ENCODE assay signal across 9 mouse cellular contexts in genomic region chr6:52159979-52160378, GRCm38 (mm10). TPM values are rescaled to one million over a fixed set of nuclear protein-coding genes. Genes with fewer than 3 reads are reported as not detected.
DNase-seq lines count a peak whose midpoint lies in the region; ATAC-seq lines count a peak whose summit lies in the region.
"Had no signal": no experiment of that assay in that cellular context is flagged by ENCODE, and none has a peak within 500 bp of the region (broad histone marks: within the 10 kb centered on the region; RNA-seq: fewer than 3 reads in every experiment).

No protein-coding gene starts in this region.

- H3K36me3 ChIP-seq in heart, embryonic 10.5 days, result no peaks in the 10 kb centered on the region
- H3K36me3 ChIP-seq in embryonic facial prominence, embryonic 10.5 days (replicated peaks), result no peaks in the 10 kb centered on the region
- H3K36me3 ChIP-seq: G1E had no signal

- peaks cover 97% of the 10 kb centered on the region for H3K27me3 ChIP-seq in heart, embryonic 10.5 days (ENCODE audit: insufficient read depth, poor library complexity, severe bottlenecking)
- peaks cover 100% of the 10 kb centered on the region for H3K27me3 ChIP-seq in embryonic facial prominence, embryonic 10.5 days (replicated peaks; ENCODE audit: low read depth, poor library complexity, severe bottlenecking)

- peak overlapping the region; percentile 89 for H3K27ac ChIP-seq in heart, embryonic 10.5 days
- peak overlapping the region; percentile 75 for H3K27ac ChIP-seq in embryonic facial prominence, embryonic 10.5 days (replicated peaks)

- H3K9me3 ChIP-seq in heart, embryonic 10.5 days, result no peaks in the 10 kb centered on the region
- no peaks in the 10 kb centered on the region for H3K9me3 ChIP-seq in embryonic facial prominence, embryonic 10.5 days
- H3K9me3 ChIP-seq: G1E had no signal

- peak overlapping the region; percentile 89 for H3K4me3 ChIP-seq in heart, embryonic 10.5 days
- H3K4me3 ChIP-seq in embryonic facial prominence, embryonic 10.5 days, result peak overlapping the region; percentile 78

- 7% methylated on average over 9 of the region's 9 CpGs for WGBS in heart, embryonic 10.5 days
- whole genome bisulfite sequencing in embryonic facial prominence, embryonic 10.5 days, result 1% methylated on average over 9 of the region's 9 CpGs

- H3K4me1 ChIP-seq in heart, embryonic 10.5 days, result peaks cover 52% of the 10 kb centered on the region
- H3K4me1 ChIP-seq in embryonic facial prominence, embryonic 10.5 days, result peaks cover 30% of the 10 kb centered on the region

- DNase-seq in heart, embryonic 10.5 days (ENCODE audit: low spot score), result peak; percentile 71
- DNase-seq in heart, adult 18-20 months, result no peak
- DNase-seq in embryonic facial prominence, embryonic 10.5 days (ENCODE audit: low spot score), result peak; percentile 28
- DNase-seq in kidney, postnatal 10 days, result peak; percentile 58
- DNase-seq in neural tube, embryonic 10.5 days (ENCODE audit: extremely low spot score, low spot score), result peak; percentile 62
- no peak for DNase-seq in ovary, postnatal 14 days (ENCODE audit: low spot score)
- no peak for DNase-seq in urinary bladder, postnatal 14 days (ENCODE audit: low spot score)

- no peak for ATAC-seq in activated CD4-positive, CD25-positive, alpha-beta regulatory T cell, adult 4 months

RNA-seq across cellular contexts. Expression of gene Hoxa1, which starts 1.9 kb away (rescaled TPM):
- 1.00 and 4.1 TPM in 2 replicates for polyA plus RNA-seq in heart, embryonic 10.5 days (2016; fragmentation: Nextera tagmentation; extraction: Ambion mirVana)
- total RNA-seq in heart, adult 18-20 months (2021), result under 1 TPM; 0.12 to 0.23 TPM
- 0.57 and 0.62 TPM in 2 replicates for polyA plus RNA-seq in embryonic facial prominence, embryonic 10.5 days (2016; fragmentation: Nextera tagmentation; extraction: Ambion mirVana)
- not detected for polyA plus RNA-seq in activated CD4-positive, CD25-positive, alpha-beta regulatory T cell, adult 4 months (2017; shearing (Covaris generic))
- polyA plus RNA-seq: G1E had no signal

RNA-seq across cellular contexts. Expression of gene Hoxa2, which starts 4.7 kb away (rescaled TPM):
- 4.3 and 10.3 TPM in 2 replicates for polyA plus RNA-seq in heart, embryonic 10.5 days (2016; fragmentation: Nextera tagmentation; extraction: Ambion mirVana)
- total RNA-seq in heart, adult 18-20 months (2021), result under 1 TPM; 0.15 TPM
- 8.7 and 16.7 TPM in 2 replicates for polyA plus RNA-seq in embryonic facial prominence, embryonic 10.5 days (2016; fragmentation: Nextera tagmentation; extraction: Ambion mirVana)
- not detected for polyA plus RNA-seq in activated CD4-positive, CD25-positive, alpha-beta regulatory T cell, adult 4 months (2017; shearing (Covaris generic))
- total RNA-seq: G1E had no signal
- polyA plus RNA-seq: G1E had no signal

RNA-seq across cellular contexts. Expression of gene 5730596B20Rik, which starts 17.3 kb away (rescaled TPM):
- 0.07 and 1.5 TPM in 2 replicates for polyA plus RNA-seq in heart, embryonic 10.5 days (2016; fragmentation: Nextera tagmentation; extraction: Ambion mirVana)
- not detected for total RNA-seq in heart, adult 18-20 months (2021)
- 0.12 and 0.64 TPM in 2 replicates for polyA plus RNA-seq in embryonic facial prominence, embryonic 10.5 days (2016; fragmentation: Nextera tagmentation; extraction: Ambion mirVana)
- not detected for polyA plus RNA-seq in activated CD4-positive, CD25-positive, alpha-beta regulatory T cell, adult 4 months (2017; shearing (Covaris generic))
- polyA plus RNA-seq: G1E had no signal

RNA-seq across cellular contexts. Expression of gene Hoxa4, which starts 31.6 kb away (rescaled TPM):
- polyA plus RNA-seq in heart, embryonic 10.5 days (2016; fragmentation: Nextera tagmentation; extraction: Ambion mirVana), result 0.17 and 1.4 TPM in 2 replicates
- under 1 TPM in 1 of 2 experiments, not detected in 1; 0.41 TPM for total RNA-seq in heart, adult 18-20 months (2021)
- polyA plus RNA-seq in embryonic facial prominence, embryonic 10.5 days (2016; fragmentation: Nextera tagmentation; extraction: Ambion mirVana), result 0.09 TPM in 1 of 2 replicates, not detected in the other
- polyA plus RNA-seq in activated CD4-positive, CD25-positive, alpha-beta regulatory T cell, adult 4 months (2017; shearing (Covaris generic)), result not detected
- total RNA-seq: G1E had no signal
- polyA plus RNA-seq: G1E had no signal

RNA-seq across cellular contexts. Expression of gene Hoxa5, which starts 44.4 kb away (rescaled TPM):
- polyA plus RNA-seq in heart, embryonic 10.5 days (2016; fragmentation: Nextera tagmentation; extraction: Ambion mirVana), result 0.58 and 6.0 TPM in 2 replicates
- under 1 TPM; 0.40 to 0.59 TPM for total RNA-seq in heart, adult 18-20 months (2021)
- 0.23 TPM in 1 of 2 replicates, not detected in the other for polyA plus RNA-seq in embryonic facial prominence, embryonic 10.5 days (2016; fragmentation: Nextera tagmentation; extraction: Ambion mirVana)
- not detected for polyA plus RNA-seq in activated CD4-positive, CD25-positive, alpha-beta regulatory T cell, adult 4 months (2017; shearing (Covaris generic))
- polyA plus RNA-seq: G1E had no signal

Comparison
In these comparisons a context has a peak if more than half of its experiments do, and no peak if none do; other contexts are left out.
1. DNase-seq: peak in heart, embryonic 10.5 days (single experiment), embryonic facial prominence, embryonic 10.5 days (single experiment), kidney, postnatal 10 days (single experiment) and neural tube, embryonic 10.5 days (single experiment); none in heart, adult 18-20 months (0 of 2), ovary, postnatal 14 days (single experiment) and urinary bladder, postnatal 14 days (single experiment).